Mouse (Mus musculus): ENCODE results near the gene Arhgef19. TPM values are rescaled to one million over a fixed set of nuclear protein-coding genes. Genes with fewer than 3 reads are reported as not detected.
A peak's percentile ranks its signal among the peaks of the same experiment; 100 is the strongest.

The Arhgef19 gene
- polyA plus RNA-seq, 2 experiments = 15.3 to 20.4 TPM

GRCm38 (mm10) chr4:141283176-141283878 is 44.0 kb downstream of the Arhgef19 start:
- Histone ChIP-seq H3K4me3 (replicated peaks; ENCODE audit: low read length) (no peak overlapping the region), H3K27me3 (ENCODE audit: control insufficient read depth, insufficient read depth, low read length) (0 out of 2 replicates have a peak, but pooled peaks cover 11% of the 10 kb centered on the region), H3K9me3 (ENCODE audit: control insufficient read depth, low read length) (no peaks in the 10 kb centered on the region), H3K36me3 (ENCODE audit: control insufficient read depth, insufficient read depth, low read length) (no peaks in the 10 kb centered on the region), H3K27ac (replicated peaks; ENCODE audit: low read depth, low read length) (no peak overlapping the region), H3K4me1 (ENCODE audit: control insufficient read depth, insufficient read depth, low read length) (peaks cover 27% of the 10 kb centered on the region), H3K4me2 (replicated peaks; ENCODE audit: low read depth, low read length, severe bottlenecking) (no peak overlapping the region), H3K9ac (ENCODE audit: low read depth, low read length, severe bottlenecking) (no peak overlapping the region)
- 57% methylated on average over 11 of the region's 12 CpGs for WGBS
- DNase-seq (ENCODE audit: low spot score) = no peak
- no peak for TF ChIP-seq POLR2A (IDR thresholded peaks at IDR 0.05; ENCODE audit: borderline replicate concordance, extremely low read depth, insufficient read depth, insufficient read length)
- no peak for ATAC-seq (ENCODE audit: low FRiP score, low read depth)

DNA sequence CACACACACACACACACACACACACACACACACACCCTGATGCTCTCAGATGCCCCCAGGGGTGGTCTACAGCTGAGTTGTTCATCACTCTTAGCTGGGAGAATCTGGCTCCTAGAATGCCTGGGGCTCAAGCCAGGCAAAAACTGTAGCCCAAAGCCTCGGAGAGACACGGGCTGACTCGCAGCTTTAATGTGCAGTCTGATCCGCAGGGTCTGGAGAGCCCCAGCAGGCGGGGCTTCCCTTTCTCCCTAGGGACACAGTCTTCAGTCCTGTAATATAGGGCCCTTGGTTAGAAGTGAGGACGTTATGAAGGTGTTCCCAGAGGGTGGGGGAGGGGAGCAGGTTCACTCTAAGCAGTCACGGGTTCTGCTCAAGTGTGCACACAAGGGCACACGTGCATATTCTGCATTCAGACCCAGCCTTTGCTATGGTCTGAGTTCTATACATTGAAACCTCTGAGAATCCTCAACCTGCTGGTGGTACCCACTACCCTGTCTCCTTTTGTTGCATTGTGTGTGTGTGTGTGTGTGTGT is 44.6 kb downstream of the Arhgef19 start:
- Histone ChIP-seq H3K36me3 (ENCODE audit: control insufficient read depth, insufficient read depth, low read length) (no peaks in the 10 kb centered on the region), H3K27ac (replicated peaks; ENCODE audit: low read depth, low read length) (no peak overlapping the region), H3K27me3 (ENCODE audit: control insufficient read depth, insufficient read depth, low read length) (0 out of 2 replicates have a peak, but pooled peaks cover 12% of the 10 kb centered on the region), H3K4me3 (replicated peaks; ENCODE audit: low read length) (no peak overlapping the region), H3K9me3 (ENCODE audit: control insufficient read depth, low read length) (no peaks in the 10 kb centered on the region), H3K4me1 (ENCODE audit: control insufficient read depth, insufficient read depth, low read length) (peaks cover 26% of the 10 kb centered on the region), H3K4me2 (replicated peaks; ENCODE audit: low read depth, low read length, severe bottlenecking) (no peak overlapping the region), H3K9ac (ENCODE audit: low read depth, low read length, severe bottlenecking) (no peak overlapping the region)
- no peak for ATAC-seq (ENCODE audit: low FRiP score, low read depth)
- TF ChIP-seq POLR2A (IDR thresholded peaks at IDR 0.05; ENCODE audit: borderline replicate concordance, extremely low read depth, insufficient read depth, insufficient read length) = no peak
- DNase-seq (ENCODE audit: low spot score) = no peak
- 18% methylated on average over 8 of the region's 8 CpGs for whole genome bisulfite sequencing

DNA sequence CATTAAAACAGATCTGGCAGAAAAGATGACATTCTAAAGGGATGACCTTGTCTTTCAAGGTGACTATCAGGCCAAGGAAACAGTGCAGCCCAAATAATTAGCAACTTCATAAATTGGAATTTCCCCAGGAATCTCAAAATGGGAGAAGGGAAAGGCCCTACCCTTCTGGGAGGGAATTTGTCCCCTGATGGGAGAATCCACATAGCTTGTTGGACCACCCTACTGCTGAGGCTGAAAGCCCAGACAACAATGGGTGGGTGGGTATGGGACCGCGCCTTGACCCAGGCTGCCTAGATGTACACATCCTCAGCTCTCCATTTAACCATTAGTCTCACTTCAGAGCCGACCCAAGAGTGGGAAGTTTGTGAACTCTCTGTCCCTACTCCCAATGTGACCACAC is 45.2 kb downstream of the Arhgef19 start:
- ATAC-seq (ENCODE audit: low FRiP score, low read depth) = no peak

DNA sequence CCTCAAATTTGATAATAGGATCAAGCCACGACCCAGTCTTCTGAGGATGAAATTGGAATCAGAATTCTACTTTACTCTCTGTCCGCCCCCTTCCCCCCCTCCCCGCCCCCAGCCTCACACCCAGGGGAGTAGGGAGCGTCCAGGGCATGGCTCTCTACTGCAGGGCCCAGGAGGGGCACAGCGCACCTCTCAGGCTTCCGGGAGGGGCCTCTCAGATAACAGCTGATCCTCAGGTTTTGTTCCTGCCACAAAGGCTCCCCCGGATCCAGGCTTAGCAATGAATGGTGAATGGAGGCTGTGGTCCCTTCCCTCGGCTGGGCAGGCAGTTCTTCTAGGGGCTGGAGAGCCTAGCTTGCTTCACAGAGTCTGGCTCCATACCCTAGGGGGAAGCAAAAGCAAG is 45.8 kb downstream of the Arhgef19 start:
- no peak overlapping the region; the same call in 1 of the 2 replicates for H3K9ac ChIP-seq (ENCODE audit: low read depth, low read length, severe bottlenecking)
- H3K9me3 ChIP-seq (ENCODE audit: control insufficient read depth, low read length) = no peaks in the 10 kb centered on the region
- TF ChIP-seq POLR2A (IDR thresholded peaks at IDR 0.05; ENCODE audit: borderline replicate concordance, extremely low read depth, insufficient read depth, insufficient read length) = no peak
- DNase-seq (ENCODE audit: low spot score) (no peak), ATAC-seq (ENCODE audit: low FRiP score, low read depth) (no peak)
- H3K4me2 ChIP-seq (replicated peaks; ENCODE audit: low read depth, low read length, severe bottlenecking) = no peak overlapping the region
- H3K36me3 ChIP-seq (ENCODE audit: control insufficient read depth, insufficient read depth, low read length) = no peaks in the 10 kb centered on the region
- 0 out of 2 replicates have a peak, but pooled peaks cover 12% of the 10 kb centered on the region for H3K27me3 ChIP-seq (ENCODE audit: control insufficient read depth, insufficient read depth, low read length)
- no peak overlapping the region for H3K27ac ChIP-seq (replicated peaks; ENCODE audit: low read depth, low read length)
- WGBS = 26% methylated on average over 8 of the region's 8 CpGs
- H3K4me3 ChIP-seq (replicated peaks; ENCODE audit: low read length) = no peak overlapping the region
- peaks cover 26% of the 10 kb centered on the region for H3K4me1 ChIP-seq (ENCODE audit: control insufficient read depth, insufficient read depth, low read length)

More for the DNA sequence above, 45.2 kb downstream of the Arhgef19 start:
- DNase-seq (ENCODE audit: low spot score) = no peak
- WGBS = 76% methylated on average over 3 of the region's 3 CpGs
- Histone ChIP-seq H3K9ac (ENCODE audit: low read depth, low read length, severe bottlenecking) (no peak overlapping the region), H3K27ac (replicated peaks; ENCODE audit: low read depth, low read length) (no peak overlapping the region), H3K27me3 (ENCODE audit: control insufficient read depth, insufficient read depth, low read length) (0 out of 2 replicates have a peak, but pooled peaks cover 12% of the 10 kb centered on the region), H3K36me3 (ENCODE audit: control insufficient read depth, insufficient read depth, low read length) (no peaks in the 10 kb centered on the region), H3K9me3 (ENCODE audit: control insufficient read depth, low read length) (no peaks in the 10 kb centered on the region), H3K4me2 (replicated peaks; ENCODE audit: low read depth, low read length, severe bottlenecking) (no peak overlapping the region), H3K4me1 (ENCODE audit: control insufficient read depth, insufficient read depth, low read length) (peaks cover 26% of the 10 kb centered on the region), H3K4me3 (replicated peaks; ENCODE audit: low read length) (no peak overlapping the region)
- TF ChIP-seq POLR2A (IDR thresholded peaks at IDR 0.05; ENCODE audit: borderline replicate concordance, extremely low read depth, insufficient read depth, insufficient read length) = no peak

DNA sequence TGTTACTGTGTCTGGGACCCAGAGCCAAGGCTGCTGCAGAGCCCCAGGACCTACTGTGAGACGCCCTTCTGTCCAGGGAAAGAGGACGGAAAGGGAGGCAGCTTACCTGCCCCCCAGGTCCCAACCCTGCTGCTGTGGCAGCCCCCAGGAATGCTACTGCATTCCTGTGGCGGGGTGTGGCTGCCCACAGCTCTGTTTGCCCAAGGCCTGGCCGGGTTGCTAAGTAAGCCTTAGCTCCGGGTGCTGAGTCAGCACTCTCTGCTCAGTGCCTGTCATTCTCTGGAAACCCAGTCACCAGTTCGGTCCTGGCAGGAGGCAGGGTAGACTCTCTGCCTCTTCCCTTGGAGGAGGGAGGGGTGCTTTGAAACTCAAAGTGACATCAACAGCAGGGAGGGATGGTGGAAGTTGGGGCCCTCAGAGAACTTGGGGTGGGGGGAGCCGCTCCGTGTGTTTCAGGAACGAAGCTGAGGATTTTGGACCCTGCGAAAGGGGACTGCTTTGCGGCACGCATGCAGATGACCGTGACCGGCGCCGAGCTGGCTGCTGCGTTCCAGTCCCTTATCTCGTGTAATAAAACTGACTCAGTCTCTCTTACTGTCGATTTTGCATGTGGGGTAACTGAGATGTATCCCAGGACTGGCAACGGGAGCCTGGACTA is 47.7 kb downstream of the Arhgef19 start:
- Histone ChIP-seq H3K36me3 (ENCODE audit: control insufficient read depth, insufficient read depth, low read length) (no peaks in the 10 kb centered on the region), H3K9me3 (ENCODE audit: control insufficient read depth, low read length) (no peaks in the 10 kb centered on the region), H3K27me3 (ENCODE audit: control insufficient read depth, insufficient read depth, low read length) (0 out of 2 replicates have a peak, but pooled peaks cover 12% of the 10 kb centered on the region), H3K4me3 (replicated peaks; ENCODE audit: low read length) (no peak overlapping the region), H3K27ac (replicated peaks; ENCODE audit: low read depth, low read length) (peak overlapping the region; percentile 38; the same call in 1 of the 2 replicates), H3K4me2 (replicated peaks; ENCODE audit: low read depth, low read length, severe bottlenecking) (peak overlapping the region; percentile 13; the same call in 1 of the 2 replicates), H3K4me1 (ENCODE audit: control insufficient read depth, insufficient read depth, low read length) (peaks cover 26% of the 10 kb centered on the region), H3K9ac (ENCODE audit: low read depth, low read length, severe bottlenecking) (no peak overlapping the region; the same call in 1 of the 2 replicates)
- ATAC-seq (ENCODE audit: low FRiP score, low read depth) (peak; percentile 72), DNase-seq (ENCODE audit: low spot score) (peak; percentile 75)
- WGBS = 13% methylated on average over 20 of the region's 20 CpGs
- no peak for TF ChIP-seq POLR2A (IDR thresholded peaks at IDR 0.05; ENCODE audit: borderline replicate concordance, extremely low read depth, insufficient read depth, insufficient read length)

Measured in limb, embryonic 14.5 days (tissue).